Mouse (Mus musculus): ENCODE measurements at regions not wholly inside any gene's neighbourhood (a gene's known extent, or its start where the extent isn't known, plus 50 kb on each side); places are given as distances from the start of the nearest gene placed in this dataset.

DNA sequence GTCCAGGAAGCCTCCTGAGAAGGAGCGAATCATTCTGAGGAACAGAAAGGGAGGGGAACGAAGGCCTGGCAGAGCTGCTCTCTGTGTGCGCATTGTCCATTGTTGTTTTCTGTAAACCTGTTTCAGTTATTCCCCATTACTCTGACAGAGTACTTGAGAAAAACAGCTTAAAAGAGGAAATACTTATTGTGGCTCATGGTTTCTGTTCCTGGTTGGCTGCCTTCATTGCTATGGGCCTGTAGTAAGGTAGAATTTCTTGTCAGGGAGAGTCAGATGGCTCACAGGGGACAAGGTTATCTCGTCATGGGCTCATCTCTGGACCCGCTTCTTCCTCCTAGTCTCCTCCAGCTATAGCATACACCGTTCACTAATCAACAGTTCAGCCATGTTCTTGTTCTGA, 2112.9 kb downstream of the 4930444P10Rik start:
- Histone ChIP-seq H3K9ac (ENCODE audit: low read length) (no peak overlapping the region), H3K4me3 (replicated peaks; ENCODE audit: low read length) (no peak overlapping the region), H3K36me3 (ENCODE audit: control insufficient read depth, insufficient read depth, low read length) (no peaks in the 10 kb centered on the region), H3K27me3 (ENCODE audit: control insufficient read depth, insufficient read depth, low read length) (no peaks in the 10 kb centered on the region), H3K4me2 (ENCODE audit: low read depth, low read length) (no peak overlapping the region), H3K4me1 (ENCODE audit: control insufficient read depth, insufficient read depth, low read length) (no peaks in the 10 kb centered on the region), H3K9me3 (replicated peaks; ENCODE audit: control insufficient read depth, low read length) (no peaks in the 10 kb centered on the region), H3K27ac (ENCODE audit: low read length) (no peak overlapping the region)
- WGBS: 84% methylated on average over 6 of the region's 6 CpGs
- ATAC-seq (ENCODE audit: insufficient read depth, low FRiP score): no peak

DNA sequence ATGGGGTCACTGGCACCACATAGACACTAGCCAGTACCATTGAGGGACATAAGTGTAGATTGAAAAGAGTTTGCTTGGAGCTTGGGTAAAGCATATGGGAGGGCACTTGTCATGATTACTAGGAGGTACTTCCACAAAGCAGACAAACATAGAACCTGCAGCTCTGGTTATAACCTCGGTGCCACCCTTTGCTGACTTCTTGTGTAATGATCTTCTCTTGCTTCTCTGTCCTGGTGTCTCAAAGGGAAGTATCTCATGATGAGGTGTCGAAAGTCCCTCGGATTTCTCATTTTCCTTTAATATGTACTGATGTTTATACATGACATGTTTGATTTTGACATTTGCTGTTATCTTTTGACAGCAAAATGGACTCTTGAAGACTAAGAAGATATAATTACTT, 2114.5 kb downstream of the 4930444P10Rik start:
- H3K36me3 ChIP-seq (ENCODE audit: control insufficient read depth, insufficient read depth, low read length): no peaks in the 10 kb centered on the region
- no peaks in the 10 kb centered on the region for H3K27me3 ChIP-seq (ENCODE audit: control insufficient read depth, insufficient read depth, low read length)
- 80% methylated on average over 3 of the region's 3 CpGs for WGBS
- H3K9ac ChIP-seq (ENCODE audit: low read length): no peak overlapping the region
- no peak overlapping the region for H3K4me2 ChIP-seq (ENCODE audit: low read depth, low read length)
- no peak overlapping the region for H3K4me3 ChIP-seq (replicated peaks; ENCODE audit: low read length)
- no peaks in the 10 kb centered on the region for H3K4me1 ChIP-seq (ENCODE audit: control insufficient read depth, insufficient read depth, low read length)
- no peak overlapping the region for H3K27ac ChIP-seq (ENCODE audit: low read length)
- no peak for ATAC-seq (ENCODE audit: insufficient read depth, low FRiP score)
- H3K9me3 ChIP-seq (replicated peaks; ENCODE audit: control insufficient read depth, low read length): no peaks in the 10 kb centered on the region

DNA sequence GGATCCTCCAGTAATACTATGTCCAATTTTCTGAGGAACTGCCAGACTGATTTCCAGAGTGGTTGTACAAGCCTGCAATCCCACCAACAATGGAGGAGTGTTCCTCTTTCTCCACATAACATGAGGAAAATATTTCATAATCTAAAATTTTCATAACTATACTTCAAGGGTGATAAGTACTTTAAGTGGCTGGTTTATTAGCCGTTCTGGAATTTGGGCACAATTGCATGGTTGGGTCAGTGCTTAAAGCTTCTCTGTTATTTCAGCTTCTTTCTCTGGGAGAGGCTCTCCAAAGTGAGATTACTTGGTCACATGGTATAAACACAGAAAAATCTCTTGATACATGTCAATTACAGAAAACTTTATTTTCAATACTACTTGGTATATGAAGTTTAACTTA, 2115.9 kb downstream of the 4930444P10Rik start:
- no peaks in the 10 kb centered on the region for H3K9me3 ChIP-seq (replicated peaks; ENCODE audit: control insufficient read depth, low read length)
- H3K36me3 ChIP-seq (ENCODE audit: control insufficient read depth, insufficient read depth, low read length): no peaks in the 10 kb centered on the region
- H3K27ac ChIP-seq (ENCODE audit: low read length): no peak overlapping the region
- H3K9ac ChIP-seq (ENCODE audit: low read length): no peak overlapping the region
- ATAC-seq (ENCODE audit: insufficient read depth, low FRiP score): no peak
- 92% methylated on average over 1 of the region's 1 CpGs for WGBS
- H3K4me1 ChIP-seq (ENCODE audit: control insufficient read depth, insufficient read depth, low read length): no peaks in the 10 kb centered on the region
- no peak overlapping the region for H3K4me3 ChIP-seq (replicated peaks; ENCODE audit: low read length)
- no peak overlapping the region for H3K4me2 ChIP-seq (ENCODE audit: low read depth, low read length)
- H3K27me3 ChIP-seq (ENCODE audit: control insufficient read depth, insufficient read depth, low read length): no peaks in the 10 kb centered on the region

DNA sequence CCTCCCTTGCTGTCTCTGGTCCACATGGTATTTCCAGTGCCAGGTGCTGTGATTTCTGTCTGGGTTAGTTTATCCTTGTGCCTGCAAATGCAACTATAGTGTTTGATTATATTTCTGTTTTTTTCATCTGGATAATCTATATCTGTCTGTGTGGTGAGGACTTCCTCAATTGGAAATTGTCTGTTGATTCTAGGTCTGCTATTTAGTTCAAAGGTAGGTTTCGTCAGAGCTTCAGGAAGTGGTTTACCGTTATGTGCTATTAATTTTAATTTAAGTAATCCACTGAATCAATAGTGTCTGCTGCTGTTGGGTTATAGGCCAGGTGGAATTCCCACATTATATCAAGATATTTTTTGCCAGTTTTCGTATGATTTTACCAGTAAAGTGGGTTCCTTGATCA, 2143.9 kb downstream of the 4930444P10Rik start:
- Histone ChIP-seq H3K36me3 (ENCODE audit: control insufficient read depth, insufficient read depth, low read length) (no peaks in the 10 kb centered on the region), H3K9me3 (replicated peaks; ENCODE audit: control insufficient read depth, low read length) (no peaks in the 10 kb centered on the region), H3K9ac (ENCODE audit: low read length) (no peak overlapping the region), H3K27me3 (ENCODE audit: control insufficient read depth, insufficient read depth, low read length) (no peaks in the 10 kb centered on the region), H3K4me2 (ENCODE audit: low read depth, low read length) (no peak overlapping the region), H3K4me3 (replicated peaks; ENCODE audit: low read length) (no peak overlapping the region), H3K4me1 (ENCODE audit: control insufficient read depth, insufficient read depth, low read length) (no peaks in the 10 kb centered on the region), H3K27ac (ENCODE audit: low read length) (no peak overlapping the region)
- WGBS: 80% methylated on average over 3 of the region's 3 CpGs
- ATAC-seq (ENCODE audit: insufficient read depth, low FRiP score): no peak

DNA sequence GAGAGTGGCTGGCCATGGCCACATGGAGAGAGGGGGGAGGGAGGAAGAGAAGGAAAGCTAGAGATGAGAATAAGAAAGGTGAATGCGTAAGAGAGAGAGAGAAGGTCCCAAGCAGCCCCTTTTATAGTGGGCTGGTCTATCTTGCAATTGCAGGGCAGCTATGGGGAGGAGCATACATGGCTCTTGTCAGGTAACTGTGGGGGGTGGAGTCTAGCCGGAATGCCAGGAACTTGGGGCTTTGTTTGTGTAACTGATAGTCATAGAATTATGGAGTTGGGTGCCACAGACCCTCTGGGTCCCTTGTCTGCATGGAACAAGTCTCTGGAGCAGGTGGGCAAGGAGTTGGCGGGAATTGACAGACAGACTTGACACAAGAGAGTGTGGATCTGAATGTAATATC, 2151.8 kb downstream of the 4930444P10Rik start:
- no peaks in the 10 kb centered on the region for H3K9me3 ChIP-seq (replicated peaks; ENCODE audit: control insufficient read depth, low read length)
- no peaks in the 10 kb centered on the region for H3K27me3 ChIP-seq (ENCODE audit: control insufficient read depth, insufficient read depth, low read length)
- H3K27ac ChIP-seq (ENCODE audit: low read length): no peak overlapping the region
- no peaks in the 10 kb centered on the region for H3K4me1 ChIP-seq (ENCODE audit: control insufficient read depth, insufficient read depth, low read length)
- no peak overlapping the region for H3K9ac ChIP-seq (ENCODE audit: low read length)
- 89% methylated on average over 3 of the region's 3 CpGs for WGBS
- ATAC-seq (ENCODE audit: insufficient read depth, low FRiP score): no peak
- H3K4me2 ChIP-seq (ENCODE audit: low read depth, low read length): no peak overlapping the region
- H3K36me3 ChIP-seq (ENCODE audit: control insufficient read depth, insufficient read depth, low read length): no peaks in the 10 kb centered on the region
- H3K4me3 ChIP-seq (replicated peaks; ENCODE audit: low read length): no peak overlapping the region

DNA sequence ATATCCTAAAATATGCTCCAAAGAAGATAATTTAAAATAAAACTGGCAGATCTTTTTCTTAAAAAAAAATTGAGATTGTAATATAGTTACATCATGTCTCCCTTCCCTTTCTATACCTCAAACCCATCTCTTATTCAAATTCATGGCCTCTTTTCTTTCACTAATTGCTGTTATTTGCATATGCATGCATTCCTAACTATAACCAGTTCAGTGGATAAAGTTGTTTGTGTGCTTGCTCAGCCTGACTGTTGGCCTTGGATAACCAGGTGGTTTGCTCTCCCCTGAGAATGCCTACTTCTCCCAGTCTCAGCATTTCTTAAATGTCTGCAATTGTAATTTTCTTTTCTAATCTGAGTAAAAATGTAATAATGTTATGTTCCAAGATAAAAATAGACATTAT, 2154.8 kb downstream of the 4930444P10Rik start:
- no peaks in the 10 kb centered on the region for H3K27me3 ChIP-seq (ENCODE audit: control insufficient read depth, insufficient read depth, low read length)
- no peak overlapping the region for H3K4me2 ChIP-seq (ENCODE audit: low read depth, low read length)
- ATAC-seq (ENCODE audit: insufficient read depth, low FRiP score): no peak
- no peaks in the 10 kb centered on the region for H3K36me3 ChIP-seq (ENCODE audit: control insufficient read depth, insufficient read depth, low read length)
- no peak overlapping the region for H3K27ac ChIP-seq (ENCODE audit: low read length)
- no peaks in the 10 kb centered on the region for H3K9me3 ChIP-seq (replicated peaks; ENCODE audit: control insufficient read depth, low read length)
- no peaks in the 10 kb centered on the region for H3K4me1 ChIP-seq (ENCODE audit: control insufficient read depth, insufficient read depth, low read length)
- no peak overlapping the region for H3K4me3 ChIP-seq (replicated peaks; ENCODE audit: low read length)
- H3K9ac ChIP-seq (ENCODE audit: low read length): no peak overlapping the region

DNA sequence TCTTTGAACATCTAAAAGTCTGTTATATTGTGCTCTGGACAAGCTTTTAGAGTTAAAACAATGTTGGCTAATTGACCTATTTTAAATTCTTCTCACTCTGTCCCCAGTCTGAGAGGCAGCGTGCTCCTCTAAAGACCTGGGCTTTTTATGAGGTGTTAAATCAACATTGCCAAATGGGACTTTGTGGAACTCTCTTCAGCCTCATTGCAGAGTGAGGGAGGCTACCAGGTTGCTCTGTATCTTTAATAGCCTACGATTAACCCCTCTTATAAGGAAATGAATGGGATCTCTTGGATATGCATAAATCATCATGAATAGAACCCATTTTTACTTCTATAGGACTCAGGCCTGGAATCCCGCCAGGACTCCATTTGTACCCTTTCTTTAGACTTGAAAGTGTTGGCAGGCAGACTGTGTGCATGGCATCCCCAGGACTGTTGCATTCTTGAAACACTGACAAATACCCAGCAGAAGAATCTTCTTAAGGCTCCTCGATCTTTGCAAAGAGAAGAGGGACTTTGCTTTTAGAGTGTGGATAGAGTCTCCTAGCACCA, 2157.1 kb downstream of the 4930444P10Rik start:
- ATAC-seq (ENCODE audit: insufficient read depth, low FRiP score): no peak
- 35% methylated on average over 4 of the region's 4 CpGs for WGBS

DNA sequence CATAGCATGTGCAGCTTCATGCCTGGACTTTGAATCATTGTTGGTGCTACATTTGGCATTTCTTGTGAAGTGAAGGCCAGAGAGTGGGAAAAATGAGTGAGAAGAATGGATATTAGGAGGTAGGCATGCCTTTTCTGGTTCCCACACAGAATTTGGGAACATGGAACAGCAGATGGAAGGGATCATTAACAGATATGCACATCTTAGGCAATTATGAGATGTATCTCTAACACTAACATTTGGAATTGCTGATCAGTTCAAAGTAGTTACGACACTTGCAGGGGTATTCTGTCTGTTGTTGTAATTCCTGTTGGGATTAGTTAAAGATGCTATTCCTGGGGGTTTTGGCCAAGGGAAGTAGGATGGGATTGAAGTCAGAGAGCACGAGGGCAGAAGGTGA, 2164.4 kb downstream of the 4930444P10Rik start:
- Histone ChIP-seq H3K4me1 (ENCODE audit: control insufficient read depth, insufficient read depth, low read length) (no peaks in the 10 kb centered on the region), H3K27me3 (ENCODE audit: control insufficient read depth, insufficient read depth, low read length) (no peaks in the 10 kb centered on the region), H3K27ac (ENCODE audit: low read length) (no peak overlapping the region), H3K4me2 (ENCODE audit: low read depth, low read length) (no peak overlapping the region), H3K36me3 (ENCODE audit: control insufficient read depth, insufficient read depth, low read length) (no peaks in the 10 kb centered on the region), H3K4me3 (replicated peaks; ENCODE audit: low read length) (no peak overlapping the region), H3K9ac (ENCODE audit: low read length) (no peak overlapping the region), H3K9me3 (replicated peaks; ENCODE audit: control insufficient read depth, low read length) (no peaks in the 10 kb centered on the region)
- 79% methylated on average over 2 of the region's 2 CpGs for WGBS
- ATAC-seq (ENCODE audit: insufficient read depth, low FRiP score): no peak

More for the DNA sequence above, 2157.1 kb downstream of the 4930444P10Rik start:
- Histone ChIP-seq H3K4me2 (ENCODE audit: low read depth, low read length) (no peak overlapping the region), H3K36me3 (ENCODE audit: control insufficient read depth, insufficient read depth, low read length) (no peaks in the 10 kb centered on the region), H3K4me3 (replicated peaks; ENCODE audit: low read length) (no peak overlapping the region), H3K9ac (ENCODE audit: low read length) (no peak overlapping the region), H3K4me1 (ENCODE audit: control insufficient read depth, insufficient read depth, low read length) (no peaks in the 10 kb centered on the region), H3K9me3 (replicated peaks; ENCODE audit: control insufficient read depth, low read length) (no peaks in the 10 kb centered on the region), H3K27me3 (ENCODE audit: control insufficient read depth, insufficient read depth, low read length) (no peaks in the 10 kb centered on the region), H3K27ac (ENCODE audit: low read length) (no peak overlapping the region)

DNA sequence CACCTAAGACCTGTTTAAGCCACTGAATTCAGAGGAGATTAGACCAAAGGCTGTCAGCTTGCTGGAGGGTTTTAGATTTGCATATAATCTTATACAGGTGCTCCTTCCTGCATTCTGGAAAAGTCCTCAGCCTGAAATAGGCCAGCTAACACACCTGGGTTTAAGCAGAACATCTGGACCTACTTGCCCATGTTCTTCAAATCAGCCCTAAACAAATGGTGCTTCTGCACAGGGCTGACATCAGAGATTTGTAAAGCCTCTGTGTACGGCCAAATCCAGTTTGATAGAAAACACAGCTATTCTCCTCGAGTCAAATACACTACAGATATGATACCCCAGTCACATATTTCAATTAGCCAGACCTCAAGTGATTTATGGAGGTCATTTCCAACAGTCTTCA, 2165.2 kb downstream of the 4930444P10Rik start:
- WGBS: 42% methylated on average over 2 of the region's 2 CpGs

DNA sequence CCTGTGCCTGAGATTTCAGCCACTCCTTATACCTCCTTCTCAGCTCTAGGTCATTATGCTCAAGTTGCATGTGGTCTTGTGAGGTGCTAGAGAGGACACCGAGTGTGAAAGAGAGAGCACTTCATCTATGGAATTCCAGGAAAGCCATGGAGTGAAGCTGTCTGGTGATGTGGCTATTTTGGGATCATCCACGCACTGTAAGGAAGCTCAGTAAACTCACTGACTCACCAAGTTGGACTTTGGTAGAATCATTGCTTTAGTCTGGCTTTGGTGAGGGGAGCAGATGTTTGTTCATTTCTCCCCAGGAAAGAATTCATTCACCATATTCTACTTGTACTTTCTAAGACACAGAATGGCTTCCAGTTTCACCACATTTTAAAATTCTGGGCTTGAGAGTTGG, 2167.1 kb downstream of the 4930444P10Rik start:
- Histone ChIP-seq H3K4me2 (ENCODE audit: low read depth, low read length) (no peak overlapping the region), H3K27me3 (ENCODE audit: control insufficient read depth, insufficient read depth, low read length) (no peaks in the 10 kb centered on the region), H3K9me3 (replicated peaks; ENCODE audit: control insufficient read depth, low read length) (no peaks in the 10 kb centered on the region), H3K4me3 (replicated peaks; ENCODE audit: low read length) (no peak overlapping the region), H3K36me3 (ENCODE audit: control insufficient read depth, insufficient read depth, low read length) (no peaks in the 10 kb centered on the region), H3K4me1 (ENCODE audit: control insufficient read depth, insufficient read depth, low read length) (no peaks in the 10 kb centered on the region), H3K9ac (ENCODE audit: low read length) (no peak overlapping the region), H3K27ac (ENCODE audit: low read length) (no peak overlapping the region)
- no peak for ATAC-seq (ENCODE audit: insufficient read depth, low FRiP score)
- 86% methylated on average over 2 of the region's 2 CpGs for WGBS

More for the DNA sequence above, 2165.2 kb downstream of the 4930444P10Rik start:
- H3K4me2 ChIP-seq (ENCODE audit: low read depth, low read length): no peak overlapping the region
- H3K4me1 ChIP-seq (ENCODE audit: control insufficient read depth, insufficient read depth, low read length): no peaks in the 10 kb centered on the region
- H3K36me3 ChIP-seq (ENCODE audit: control insufficient read depth, insufficient read depth, low read length): no peaks in the 10 kb centered on the region
- no peak overlapping the region for H3K27ac ChIP-seq (ENCODE audit: low read length)
- no peaks in the 10 kb centered on the region for H3K27me3 ChIP-seq (ENCODE audit: control insufficient read depth, insufficient read depth, low read length)
- H3K9ac ChIP-seq (ENCODE audit: low read length): no peak overlapping the region
- no peak for ATAC-seq (ENCODE audit: insufficient read depth, low FRiP score)
- no peaks in the 10 kb centered on the region for H3K9me3 ChIP-seq (replicated peaks; ENCODE audit: control insufficient read depth, low read length)
- no peak overlapping the region for H3K4me3 ChIP-seq (replicated peaks; ENCODE audit: low read length)
